Mouse (Mus musculus) layer of hippocampus, postnatal 25 days (tissue): ENCODE results near the gene Slc43a2. TPM values are rescaled to one million over a fixed set of nuclear protein-coding genes. Genes with fewer than 3 reads are reported as not detected.
"Not testable (repeated sequence)": the region's sequence is repeated elsewhere in the genome, so short reads cannot be mapped to it uniquely, and the experiment has no call there.

ENCODE experiments used
- DNase-seq, 2 experiments: peaks; one replicate each; pipeline ENCODE4 v3.0.0; 2022; ENCODE audit warnings: mixed read lengths in 2 of 2, low spot score in 1 of 2; ENCODE audit errors: extremely low spot score in 1 of 2
- total RNA-seq, 2 experiments: library from RNA; stranded (reverse); gene quantifications; 2 replicates each; pipeline ENCODE4 v1.2.3; 2021

Gene Slc43a2
- total RNA-seq, 2 experiments from 2014 or later: 49.8 to 54.2 TPM

GRCm38 (mm10) chr11:75549658-75550111, 18.2 kb downstream of the Slc43a2 start:
- no peak for DNase-seq

- DNase-seq: no peak
Observed at GRCm38 (mm10) chr11:75550200-75550946, 18.9 kb downstream of the Slc43a2 start.

DNA sequence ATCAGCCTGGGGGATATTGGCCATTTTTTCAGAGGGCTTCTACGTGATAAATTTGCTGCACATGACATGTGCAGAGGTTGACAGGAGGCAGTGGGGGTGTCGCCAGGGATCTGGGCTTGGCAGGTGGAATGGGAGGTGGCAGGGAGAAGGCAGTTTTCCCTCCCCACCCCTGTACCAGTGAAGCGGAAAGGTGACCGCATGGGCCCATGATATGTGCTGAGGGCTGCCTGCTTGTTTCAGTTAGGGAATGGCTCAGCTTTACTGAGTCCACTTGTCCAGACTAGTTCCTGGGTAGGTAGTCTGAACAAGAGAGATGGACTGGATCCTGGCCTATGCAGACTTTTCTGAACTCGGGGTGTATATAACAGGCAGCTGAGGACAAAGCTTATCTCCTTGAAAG, 19.8 kb downstream of the Slc43a2 start:
- DNase-seq: no peak

DNA sequence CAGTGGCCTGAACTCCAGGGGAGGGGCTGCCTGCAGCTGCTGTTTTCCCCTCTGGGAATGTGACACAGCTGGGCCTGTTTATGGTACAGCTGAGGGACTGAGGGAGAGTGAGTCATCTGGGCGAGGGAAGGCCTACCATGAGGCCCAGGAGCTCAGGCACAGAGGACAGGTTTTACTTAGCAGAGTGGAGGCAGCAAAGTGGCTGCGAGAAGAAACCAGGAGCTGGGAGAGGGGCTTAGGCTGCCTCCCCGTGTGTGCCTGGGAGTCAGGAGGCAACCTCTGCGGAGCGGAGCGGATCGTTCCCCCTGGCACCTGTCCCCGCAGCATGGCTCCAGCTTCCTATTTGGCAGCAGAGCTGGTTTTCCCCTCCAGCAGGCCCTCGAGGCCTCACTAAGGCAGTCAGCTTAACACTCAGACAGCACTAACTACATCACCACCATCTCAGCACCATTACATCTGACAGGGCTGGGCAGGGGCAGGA, 20.5 kb downstream of the Slc43a2 start:
- DNase-seq: no peak

- DNase-seq: no peak
Observed at GRCm38 (mm10) chr11:75552906-75553482, 21.5 kb downstream of the Slc43a2 start.

GRCm38 (mm10) chr11:75556006-75556405, 24.5 kb downstream of the Slc43a2 start:
- not testable (repeated sequence) for DNase-seq

DNA sequence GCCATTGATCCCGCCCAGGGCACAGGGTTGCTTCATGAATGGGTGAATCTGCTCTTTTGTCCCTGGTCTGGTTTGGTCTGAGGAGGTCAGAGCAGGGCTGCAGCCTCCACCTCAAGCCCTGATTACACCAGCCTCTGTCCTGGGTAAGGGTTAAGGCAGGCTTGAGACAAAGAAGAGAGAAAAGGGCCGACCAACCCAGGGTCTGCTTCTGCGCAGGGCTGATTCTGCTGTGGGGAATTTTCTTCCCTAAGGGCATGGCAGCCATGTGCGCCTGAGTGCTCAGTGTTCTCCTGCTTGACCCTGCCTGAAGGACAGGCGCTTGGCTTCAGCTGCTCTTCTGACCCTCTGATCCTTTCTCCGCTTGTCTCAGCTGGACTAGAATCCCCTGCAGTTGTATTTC, 25.6 kb downstream of the Slc43a2 start:
- DNase-seq: no peak

DNA sequence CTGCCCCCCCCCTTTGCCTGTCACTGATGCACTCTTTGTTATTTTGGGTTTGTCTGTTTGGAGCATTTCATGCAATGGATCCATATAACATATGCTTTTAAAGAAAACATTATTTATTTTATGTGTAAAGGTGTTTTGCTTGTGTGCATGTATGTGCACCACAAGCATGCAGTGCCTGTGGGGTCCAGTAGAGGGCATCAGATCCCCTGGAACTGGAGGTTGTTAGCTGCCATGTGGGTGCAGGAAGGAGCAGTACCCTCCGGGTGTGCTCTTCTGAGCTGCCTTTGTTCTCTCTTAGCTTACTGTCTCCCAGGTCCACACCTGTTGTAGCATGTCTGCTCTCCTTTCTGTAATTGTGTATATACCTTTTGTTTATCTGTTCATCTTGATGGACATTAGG, 26.6 kb downstream of the Slc43a2 start:
- no peak for DNase-seq

GRCm38 (mm10) chr11:75559870-75560504, 28.5 kb downstream of the Slc43a2 start:
- no peak for DNase-seq

- no peak for DNase-seq
Observed at GRCm38 (mm10) chr11:75560530-75561409, 29.3 kb downstream of the Slc43a2 start.

DNA sequence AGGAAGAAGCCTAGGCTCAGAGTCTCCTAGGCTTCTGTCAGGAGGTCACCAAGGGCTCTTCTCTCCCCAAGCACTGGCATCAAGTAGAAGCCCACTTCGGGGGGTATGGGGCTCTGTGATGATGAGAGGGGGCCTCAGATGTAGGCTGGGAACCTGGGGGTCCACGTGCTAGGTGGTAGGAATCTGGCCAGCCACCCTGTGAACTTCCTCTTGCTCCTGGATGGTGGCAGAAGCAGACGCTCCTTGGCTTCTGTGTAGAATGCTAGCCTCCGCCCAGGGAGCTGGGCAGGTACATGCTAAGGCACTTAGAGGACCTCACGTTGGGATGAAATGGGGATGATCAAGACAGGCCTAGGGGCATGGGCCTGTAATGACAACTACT, 29.9 kb downstream of the Slc43a2 start:
- no peak for DNase-seq

GRCm38 (mm10) chr11:75562840-75563239, 31.3 kb downstream of the Slc43a2 start:
- no peak for DNase-seq

GRCm38 (mm10) chr11:75563851-75564548, 32.5 kb downstream of the Slc43a2 start:
- no peak for DNase-seq

- no peak for DNase-seq
Observed at GRCm38 (mm10) chr11:75565849-75566248, 34.4 kb downstream of the Slc43a2 start.

DNA sequence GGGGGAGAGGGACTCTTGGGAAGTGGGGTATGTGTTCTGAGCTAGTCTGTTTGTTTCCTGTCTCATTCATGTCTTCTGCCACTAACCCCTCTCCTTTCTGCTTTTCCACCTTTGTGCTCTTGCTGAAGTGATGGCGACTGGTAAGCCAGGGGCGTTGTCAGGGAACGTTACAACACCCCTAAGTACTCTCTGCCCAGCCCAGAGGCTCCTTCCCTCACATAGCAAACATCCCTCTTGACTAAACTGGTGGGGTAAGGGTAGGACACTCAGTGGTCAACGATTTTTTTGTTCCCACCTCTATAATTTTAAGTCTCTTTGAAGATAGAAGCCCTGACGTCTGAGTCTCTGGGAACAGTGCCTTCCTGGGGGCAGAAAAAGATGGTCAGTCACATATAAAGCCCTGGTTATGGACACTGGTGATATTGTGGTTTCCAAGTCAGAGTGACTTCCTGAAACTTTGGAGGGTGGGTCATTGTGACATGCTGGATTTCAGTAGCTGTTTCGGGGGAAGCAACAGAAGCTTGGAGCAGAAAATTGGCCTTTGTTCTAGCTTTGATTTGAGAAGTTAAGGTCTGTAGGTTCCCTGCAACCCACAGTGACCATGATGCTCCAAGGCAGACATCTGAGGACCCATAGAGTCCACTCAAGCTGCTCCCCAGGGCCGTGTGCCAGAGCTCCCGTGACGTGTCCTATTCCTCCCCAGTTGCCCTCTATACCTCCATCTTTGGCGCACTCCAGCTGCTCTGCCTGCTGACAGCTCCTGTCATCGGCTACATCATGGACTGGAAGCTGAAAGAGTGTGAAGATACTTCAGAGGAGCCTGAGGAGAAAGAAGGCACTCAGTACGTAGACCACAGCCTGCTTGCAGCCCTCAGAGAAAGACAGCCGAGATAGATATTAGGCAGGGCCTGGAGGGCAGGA, 35.0 kb downstream of the Slc43a2 start:
- no peak for DNase-seq

- DNase-seq: no peak
Observed at GRCm38 (mm10) chr11:75567346-75568114, 36.0 kb downstream of the Slc43a2 start.

DNA sequence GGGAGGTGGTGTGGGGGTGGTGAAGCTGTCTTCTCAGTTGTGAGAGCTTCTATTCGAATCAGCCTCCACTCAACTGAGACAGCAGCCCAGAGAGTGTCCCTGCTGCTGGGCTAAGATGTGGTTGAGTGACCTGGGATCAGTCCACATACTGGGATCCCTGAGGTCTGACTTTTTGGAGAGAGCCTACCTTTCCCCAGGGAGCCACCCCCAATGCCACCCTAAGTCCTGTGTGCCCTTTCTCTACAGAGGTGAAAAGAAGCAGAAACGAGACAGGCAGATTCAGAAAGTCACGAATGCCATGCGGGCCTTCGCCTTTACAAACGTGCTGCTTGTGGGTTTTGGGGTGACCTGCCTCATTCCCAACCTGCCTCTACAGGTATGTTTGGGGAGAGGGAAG, 36.6 kb downstream of the Slc43a2 start:
- DNase-seq: no peak

- DNase-seq: no peak
Observed at GRCm38 (mm10) chr11:75568962-75569361, 37.5 kb downstream of the Slc43a2 start.
